Mouse (Mus musculus): ENCODE results near the gene Spata1.

DNA sequence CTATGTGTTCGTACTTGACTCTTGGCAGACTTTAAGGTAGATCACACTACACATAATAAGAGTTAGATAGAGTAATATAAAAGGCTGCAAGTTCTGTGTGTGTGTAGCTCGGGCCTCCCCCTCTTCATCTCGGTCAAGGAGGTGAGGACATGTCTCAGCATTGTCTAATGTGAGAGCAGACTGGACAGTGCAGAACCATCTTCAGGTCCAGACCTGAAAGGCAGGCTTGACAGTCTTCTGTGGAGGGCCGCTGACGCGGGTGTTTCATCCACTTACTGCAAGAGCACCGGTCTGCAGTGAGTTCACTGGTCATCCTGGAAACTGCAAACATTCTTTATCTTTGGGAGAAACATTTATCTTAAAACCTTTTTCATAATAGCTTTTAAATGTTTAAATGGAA is 57.1 kb downstream of the Spata1 start:
- TF ChIP-seq GATA1 (IDR thresholded peaks at IDR 0.05; ENCODE audit: borderline replicate concordance, low read length) (no peak), FLI1 (IDR thresholded peaks at IDR 0.05; ENCODE audit: low read length) (no peak)
